Mouse (Mus musculus) fibroblast of lung, adult 2 months (primary cell): ENCODE measurements at regions not wholly inside any gene's neighbourhood (a gene's known extent, or its start where the extent isn't known, plus 50 kb on each side); places are given as distances from the start of the nearest gene placed in this dataset.

Source experiments
- DNase-seq: peaks from one replicate; pipeline ENCODE4 v3.0.0-alpha.2; 2011; ENCODE audit warnings: low read depth

DNA sequence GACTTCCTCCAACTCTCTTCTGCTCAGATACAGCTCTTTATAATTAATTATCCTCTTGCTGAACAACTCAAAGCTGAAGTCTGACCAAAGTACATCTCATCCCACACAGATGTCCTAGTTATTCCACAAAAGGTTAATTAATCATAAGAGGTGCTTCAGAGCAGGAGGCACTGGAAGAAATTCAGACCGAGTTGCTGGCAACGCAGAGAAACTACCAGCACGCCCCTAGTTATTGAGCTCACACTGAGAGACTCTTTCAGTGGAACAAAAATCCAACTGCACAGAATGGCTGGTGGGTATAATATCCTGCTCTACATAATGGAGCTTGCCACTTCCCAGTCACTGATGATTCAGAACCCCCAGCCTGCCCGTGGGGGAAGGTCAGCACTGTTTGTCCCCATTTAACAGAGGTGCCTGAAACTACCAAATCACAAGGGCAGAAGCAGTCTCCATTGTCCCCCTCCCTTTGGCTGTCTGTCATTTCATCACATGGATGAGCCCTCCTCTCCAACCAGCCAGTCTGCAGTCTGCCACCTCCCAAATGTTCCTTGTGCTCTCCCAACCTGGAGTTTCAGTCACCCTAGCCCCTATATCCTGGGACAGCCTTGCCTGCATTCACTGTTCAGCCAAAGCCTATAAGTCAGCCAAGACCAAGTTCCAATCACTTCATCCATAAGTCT lies 170.3 kb upstream of the Creb1 start:
- DNase-seq: no peak

DNA sequence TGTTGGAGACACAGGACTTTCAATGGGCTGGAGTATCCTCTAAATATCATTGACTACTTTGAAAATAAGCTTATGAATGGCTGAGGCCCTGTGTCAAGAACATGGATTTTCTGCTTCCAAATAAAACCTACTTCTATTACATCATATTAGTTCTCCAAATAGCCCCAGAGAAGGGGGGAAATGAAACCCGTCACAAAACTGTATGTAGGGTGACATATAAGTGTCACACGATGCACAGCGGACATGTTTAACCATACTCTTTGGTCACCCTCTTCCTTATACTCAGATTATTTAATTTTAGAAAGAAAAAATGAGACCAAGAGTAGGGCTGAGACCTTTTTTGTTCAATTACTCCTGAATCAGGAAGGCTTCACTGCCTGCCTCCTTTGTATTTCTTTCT lies 189.2 kb upstream of the Creb1 start:
- no peak for DNase-seq

DNA sequence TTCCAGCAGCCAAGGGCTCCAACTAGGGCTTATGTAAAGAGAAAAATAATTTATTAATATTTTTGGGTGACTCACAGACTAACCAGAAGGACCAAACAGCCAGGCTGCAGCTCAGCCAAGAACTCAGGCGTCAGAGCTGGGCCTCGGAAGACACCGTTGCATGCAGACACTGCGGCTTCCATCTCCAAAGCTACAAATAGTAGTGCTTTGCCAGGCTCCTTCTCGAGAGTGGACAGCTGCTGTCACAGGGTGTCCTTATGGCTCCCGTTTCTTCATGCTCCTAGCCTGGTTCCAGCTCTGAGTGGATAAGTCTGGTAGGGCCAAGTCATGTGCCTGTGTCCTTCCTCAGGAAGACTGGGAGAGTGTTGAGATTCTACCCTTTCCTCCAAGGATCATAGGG lies 190.8 kb upstream of the Creb1 start:
- peak; percentile 19 for DNase-seq

DNA sequence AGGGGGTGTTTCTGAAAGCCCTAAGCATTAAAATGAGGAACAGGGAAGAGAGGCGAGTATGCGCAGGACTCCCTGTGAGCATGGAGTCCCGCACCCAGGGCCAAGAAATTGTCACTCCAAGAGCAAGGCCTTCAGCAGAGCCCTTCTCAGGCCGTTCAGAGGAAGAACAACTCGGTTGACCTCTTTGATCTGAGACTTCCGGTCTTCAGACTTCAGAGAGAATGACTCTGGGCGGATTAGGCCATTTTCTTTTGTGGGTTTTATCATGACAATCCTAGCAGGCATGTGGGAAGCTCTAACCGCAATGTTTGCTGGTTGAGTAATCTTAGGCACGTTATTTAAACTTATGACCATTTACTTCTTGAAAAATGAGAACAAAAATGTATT lies 193.9 kb upstream of the Creb1 start:
- DNase-seq: peak; percentile 36

GRCm38 (mm10) chr1:64337619-64338574 lies 194.5 kb upstream of the Creb1 start:
- no peak for DNase-seq

DNA sequence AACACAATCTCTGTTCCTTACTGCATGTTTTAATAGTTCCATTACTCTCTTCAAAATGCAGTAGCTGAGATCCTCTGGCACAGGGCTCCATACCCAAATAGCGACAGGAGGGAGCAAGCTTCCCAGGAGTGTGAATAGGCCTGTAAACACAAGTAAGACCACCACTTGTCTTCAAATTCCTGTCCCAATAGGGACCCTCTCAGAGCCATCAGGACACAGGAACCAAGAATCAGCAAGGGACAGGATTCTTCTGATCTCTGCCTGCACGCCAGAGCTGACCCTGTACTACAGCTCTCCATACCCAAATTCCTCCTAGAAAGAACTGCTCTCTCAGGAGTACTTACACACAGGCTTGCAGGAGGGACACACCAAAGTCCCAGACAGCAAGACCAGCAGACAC lies 200.9 kb upstream of the Creb1 start:
- DNase-seq: no peak

DNA sequence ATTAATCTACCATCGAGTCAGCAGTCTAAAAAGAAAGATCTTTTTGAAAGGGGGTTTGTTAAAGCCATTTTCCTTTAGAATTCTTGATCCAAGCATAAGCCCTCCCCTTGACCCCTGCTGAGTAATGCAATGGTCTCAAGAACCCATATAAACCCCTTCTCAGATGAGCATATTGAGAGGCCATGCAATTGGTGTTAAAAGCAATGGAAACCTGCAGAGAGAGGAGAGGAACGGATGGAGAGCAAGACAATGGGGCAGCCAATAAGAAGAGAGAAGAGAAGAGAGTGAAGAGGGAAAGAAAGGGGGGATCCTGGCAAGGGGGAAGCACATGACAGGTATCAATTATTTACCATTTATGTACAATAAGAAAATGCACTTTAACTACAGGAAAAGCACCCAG lies 201.7 kb upstream of the Creb1 start:
- no peak for DNase-seq

- no peak for DNase-seq
These were observed 200.1 kb upstream of the Klf7 start for GRCm38 (mm10) chr1:64322197-64322596.

DNA sequence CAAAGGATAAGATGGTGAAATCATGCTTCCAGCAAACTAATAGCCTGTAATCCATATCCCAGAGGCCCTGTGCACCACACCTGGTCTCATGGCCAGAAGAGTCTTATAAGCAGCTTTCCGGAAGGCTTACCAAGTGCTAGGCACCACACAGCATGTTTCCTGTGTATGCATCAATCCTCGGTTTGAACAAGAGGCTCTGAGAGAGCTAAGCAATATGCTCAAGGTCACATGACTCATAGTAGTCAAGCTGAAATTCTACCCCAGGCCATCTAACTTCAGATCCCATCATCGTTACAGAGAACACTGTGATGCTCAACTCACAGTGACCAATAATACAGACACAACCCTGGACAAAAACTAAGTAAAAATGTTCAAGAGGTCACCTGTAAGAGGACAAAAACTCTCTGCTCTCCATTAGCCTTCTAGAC lies 197.1 kb upstream of the Klf7 start:
- DNase-seq: no peak

- DNase-seq: no peak
These were observed 196.5 kb upstream of the Klf7 start for GRCm38 (mm10) chr1:64318440-64319154.

- DNase-seq: no peak
These were observed 195.1 kb upstream of the Klf7 start for GRCm38 (mm10) chr1:64317032-64317636.

GRCm38 (mm10) chr1:64311371-64311770 lies 189.3 kb upstream of the Klf7 start:
- DNase-seq: no peak

DNA sequence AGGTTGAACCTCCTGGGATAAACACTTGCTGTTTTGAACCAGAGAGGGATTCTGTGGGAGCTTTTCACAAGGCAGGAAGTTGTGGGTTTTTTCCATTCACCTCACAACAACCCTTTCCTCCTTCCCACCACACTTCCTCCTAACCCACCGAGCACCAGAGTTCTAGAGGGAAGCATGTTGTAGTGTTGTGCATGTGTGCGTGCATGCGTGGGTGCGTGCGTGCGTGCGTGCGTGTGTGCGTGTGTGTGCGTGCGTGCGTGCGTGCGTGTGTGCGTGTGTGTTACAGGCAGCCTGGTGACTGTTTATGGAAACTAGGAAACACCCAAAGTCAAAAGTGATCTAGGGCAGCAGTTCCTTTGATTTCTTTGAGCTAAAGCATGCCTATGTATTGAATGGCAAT lies 186.5 kb upstream of the Klf7 start:
- no peak for DNase-seq

- no peak for DNase-seq
These were observed 186.0 kb upstream of the Klf7 start for GRCm38 (mm10) chr1:64308088-64308487.

GRCm38 (mm10) chr1:64305427-64306213 lies 183.5 kb upstream of the Klf7 start:
- DNase-seq: peak; percentile 99

DNA sequence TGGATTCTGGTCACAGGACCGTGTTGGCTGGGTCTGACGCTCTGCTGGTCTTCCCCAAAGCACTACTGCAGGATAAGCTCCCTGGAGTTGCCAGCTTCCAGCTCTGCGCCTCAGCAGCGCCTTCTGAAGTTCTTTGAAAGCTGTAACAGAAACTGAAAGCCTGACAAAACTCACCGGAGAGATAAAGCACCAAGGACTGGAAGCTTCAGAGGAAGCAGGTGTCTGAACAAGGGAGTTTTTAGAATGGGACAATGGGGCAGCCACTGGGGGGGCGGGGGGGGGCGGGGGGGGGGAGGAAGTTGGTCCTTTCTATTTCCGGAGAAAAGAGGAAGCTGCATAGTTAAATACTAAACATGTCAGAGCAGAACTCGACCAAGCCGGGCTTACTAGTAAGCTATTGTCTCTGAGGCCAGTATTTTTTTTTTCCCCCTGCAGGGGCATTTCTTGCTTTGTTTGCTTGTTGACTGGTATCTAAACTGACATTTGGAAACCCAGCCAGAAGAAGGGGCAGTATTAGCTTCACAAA lies 180.8 kb upstream of the Klf7 start:
- DNase-seq: no peak

GRCm38 (mm10) chr1:64301530-64302061 lies 179.5 kb upstream of the Klf7 start:
- no peak for DNase-seq

DNA sequence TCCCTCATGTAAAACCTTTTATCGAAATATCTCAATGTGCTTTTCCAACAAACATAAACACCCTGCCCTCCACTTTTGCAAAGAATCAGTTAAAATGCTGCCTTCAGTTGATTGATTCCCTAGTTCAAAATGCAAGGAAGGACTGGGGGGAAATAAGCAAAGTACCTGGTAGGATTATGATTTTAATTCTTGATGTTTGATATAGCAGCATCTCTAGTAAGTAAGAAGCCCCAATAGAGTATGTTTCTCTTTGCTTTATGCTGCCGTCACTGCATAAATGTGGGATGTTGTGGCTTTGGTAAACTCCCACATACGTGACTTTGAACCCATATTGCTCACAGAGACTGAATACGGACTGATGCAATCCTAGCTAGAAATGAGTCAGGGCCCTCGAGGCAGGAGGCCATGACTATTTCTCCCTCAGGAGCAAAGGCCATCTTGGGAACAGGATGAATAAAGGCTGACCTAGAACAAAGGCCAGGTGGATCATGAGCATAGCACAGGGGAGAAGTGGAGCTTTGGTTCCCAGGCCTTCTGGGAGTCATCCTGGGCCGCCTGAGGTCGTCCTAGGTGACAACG lies 179.0 kb upstream of the Klf7 start:
- no peak for DNase-seq

DNA sequence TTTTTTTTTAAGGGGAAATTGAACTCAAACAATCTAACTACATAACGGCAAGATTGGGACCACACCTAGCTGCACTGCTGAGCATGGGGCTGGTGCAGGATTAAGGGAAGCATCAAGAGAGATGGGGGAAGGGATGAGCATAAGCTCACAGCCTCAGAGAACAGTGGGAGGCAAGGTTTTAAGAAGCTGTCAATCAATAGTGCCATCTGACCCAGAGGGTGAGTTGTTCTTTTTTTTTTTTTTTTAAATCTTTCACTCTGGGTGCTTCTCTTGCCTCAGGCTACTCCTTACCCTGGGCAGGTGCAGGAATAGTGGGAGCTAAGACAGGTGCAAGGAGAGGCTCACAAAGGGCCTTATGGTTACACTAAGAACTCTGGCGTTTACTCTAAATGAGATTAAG lies 176.9 kb upstream of the Klf7 start:
- no peak for DNase-seq

- no peak for DNase-seq
These were observed 176.1 kb upstream of the Klf7 start for GRCm38 (mm10) chr1:64298188-64298587.

DNA sequence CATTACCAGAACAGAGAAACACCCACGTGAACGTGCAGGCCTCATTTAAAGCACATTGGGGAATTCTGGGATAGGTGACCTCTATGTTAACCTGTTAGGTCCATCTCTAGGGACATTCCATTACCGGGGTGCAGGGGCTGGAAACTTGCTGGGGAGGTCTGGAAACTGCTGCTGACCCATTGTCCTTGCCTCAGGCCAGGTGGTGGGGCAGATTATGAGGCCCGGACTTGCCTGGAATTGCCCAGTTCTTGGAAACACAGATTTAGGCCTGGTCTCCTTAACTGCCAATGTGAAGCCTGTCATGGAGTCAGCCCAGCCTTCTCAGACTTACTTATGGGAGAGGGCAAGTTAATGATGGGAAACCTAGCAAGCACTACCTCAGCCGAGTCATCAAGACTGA lies 175.3 kb upstream of the Klf7 start:
- no peak for DNase-seq
